Mouse (Mus musculus) lung, adult 2 months (tissue): ENCODE data around the gene C130074G19Rik.

Experiments used
- CTCF ChIP-seq: fragments of 200-500 bp; IDR thresholded peaks from 2 replicates; pipeline ENCODE4 v1.5.1; 2011; ENCODE audit warnings: mild to moderate bottlenecking, low read length, control low read depth; ENCODE audit not compliant: insufficient read depth
- POLR2A ChIP-seq: fragments of 200-500 bp; IDR thresholded peaks from 2 replicates; pipeline ENCODE4 v1.6.1; 2011; ENCODE audit warnings: low read depth, mild to moderate bottlenecking, control low read depth, low read length, borderline replicate concordance; ENCODE audit errors: extremely low read depth

DNA sequence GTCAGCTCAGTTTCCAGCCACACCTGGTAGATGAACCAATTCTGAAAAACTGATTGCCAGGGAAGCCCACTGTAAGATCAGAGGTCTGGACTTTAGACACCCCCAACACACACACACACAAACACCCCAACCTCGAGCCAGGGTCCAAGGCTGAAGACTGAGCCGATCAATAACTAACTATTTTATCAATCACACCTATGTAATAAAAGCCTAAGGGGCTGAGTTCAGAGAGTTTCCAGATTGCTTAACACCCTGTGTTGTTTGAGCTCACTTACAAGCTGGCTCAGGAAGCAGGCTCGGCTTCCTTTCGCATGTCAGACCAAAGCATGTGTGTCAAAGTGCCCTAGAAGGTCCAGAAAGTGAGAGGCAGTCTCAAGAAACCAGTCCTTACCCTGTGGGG is 45.4 kb downstream of the C130074G19Rik start:
- TF ChIP-seq POLR2A = no peak
- no peak for TF ChIP-seq CTCF
